Mouse (Mus musculus) kidney, adult 2 months (tissue): ENCODE data around the gene Macrod2. TPM values are rescaled to one million over a fixed set of nuclear protein-coding genes. Genes with fewer than 3 reads are reported as not detected.

Experiments used
- DNase-seq: peaks from one replicate; pipeline ENCODE4 v3.0.0; 2021
- H3K27ac ChIP-seq: fragments of 200-500 bp; 2 replicates; pipeline ENCODE4 v1.5.1; 2012; ENCODE audit warnings: low read depth, low read length, control low read depth, inconsistent platforms; ENCODE audit not compliant: insufficient read depth
- H3K27me3 ChIP-seq: fragments of 200-500 bp; replicated peaks from 2 replicates; pipeline ENCODE4 v1.6.1; 2012; ENCODE audit warnings: mild to moderate bottlenecking, moderate library complexity, low read length, inconsistent platforms; ENCODE audit not compliant: control insufficient read depth, insufficient read depth
- H3K36me3 ChIP-seq: fragments of 200-500 bp; 2 replicates; pipeline ENCODE4 v1.6.1; 2012; ENCODE audit warnings: mild to moderate bottlenecking, moderate library complexity, low read length, inconsistent platforms; ENCODE audit not compliant: control insufficient read depth, insufficient read depth
- H3K4me1 ChIP-seq: fragments of 200-500 bp; 2 replicates; pipeline ENCODE4 v1.6.1; 2011; ENCODE audit warnings: low read length; ENCODE audit not compliant: control insufficient read depth, insufficient read depth
- H3K4me3 ChIP-seq: fragments of 200-500 bp; 2 replicates; pipeline ENCODE4 v1.5.1; 2011; ENCODE audit warnings: mild to moderate bottlenecking, low read depth, low read length, control low read depth; ENCODE audit not compliant: insufficient read depth
- CTCF ChIP-seq: fragments of 200-500 bp; conservative IDR thresholded peaks from 2 replicates; pipeline ENCODE4 v1.5.1; 2011; ENCODE audit warnings: low read depth, mild to moderate bottlenecking, control low read depth, low read length, moderate library complexity, mixed read lengths; ENCODE audit not compliant: insufficient read depth, insufficient read length
- POLR2A ChIP-seq: fragments of 200-500 bp; IDR thresholded peaks from one replicate; pipeline ENCODE4 v1.6.1; 2011; ENCODE audit warnings: low read depth, low read length, control low read depth
- WGBS: fragments of 180-500 bp; shearing (Covaris S2); methylation state at CpG from one replicate; pipeline ENCODE4 v1.1.7; 2018; 5-methylcytosine and 5-hydroxymethylcytosine counted together
- polyA plus RNA-seq: library from polyadenylated mRNA; depleted of rRNA; stranded (reverse); fragments of >200 nt; gene quantifications from 2 replicates; pipeline ENCODE4 v1.2.3, GENCODE M21; 2012

The Macrod2 gene
- polyA plus RNA-seq, 1 experiment = 9.8 TPM

DNA sequence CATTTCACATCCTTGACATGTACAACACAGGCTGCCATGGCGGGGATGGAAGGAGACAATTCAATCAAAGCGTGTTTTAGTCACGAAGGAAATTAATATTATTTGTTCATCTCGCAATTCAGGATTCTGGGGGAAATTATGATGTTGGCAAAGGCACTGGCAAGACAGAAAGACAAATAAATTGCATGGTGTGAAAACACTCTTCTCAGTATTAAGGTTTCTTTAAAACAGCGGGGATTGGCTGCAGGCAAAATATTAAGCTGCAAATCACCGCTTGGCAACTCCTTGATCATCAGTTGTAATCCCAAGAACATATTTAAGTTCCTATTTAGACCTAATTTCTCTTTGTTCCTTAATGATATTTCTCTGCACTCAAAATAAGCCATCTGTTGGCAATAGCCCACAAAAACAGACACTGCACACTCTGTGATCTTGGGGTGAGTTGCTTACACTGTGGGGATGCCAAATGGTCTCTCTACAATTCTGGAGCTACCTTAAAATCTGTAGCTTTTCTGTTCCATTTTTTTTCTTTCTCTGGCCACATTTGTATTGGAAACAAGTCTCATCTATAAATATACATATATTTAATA, 1466.7 kb downstream of the Macrod2 start:
- Histone ChIP-seq H3K4me3 (no peak overlapping the region), H3K27me3 (no peaks in the 10 kb centered on the region), H3K4me1 (no peaks in the 10 kb centered on the region), H3K27ac (no peak overlapping the region), H3K36me3 (no peaks in the 10 kb centered on the region)
- no peak for TF ChIP-seq CTCF
- no peak for TF ChIP-seq POLR2A
- WGBS = 89% methylated on average over 6 of the region's 6 CpGs
- DNase-seq = no peak

DNA sequence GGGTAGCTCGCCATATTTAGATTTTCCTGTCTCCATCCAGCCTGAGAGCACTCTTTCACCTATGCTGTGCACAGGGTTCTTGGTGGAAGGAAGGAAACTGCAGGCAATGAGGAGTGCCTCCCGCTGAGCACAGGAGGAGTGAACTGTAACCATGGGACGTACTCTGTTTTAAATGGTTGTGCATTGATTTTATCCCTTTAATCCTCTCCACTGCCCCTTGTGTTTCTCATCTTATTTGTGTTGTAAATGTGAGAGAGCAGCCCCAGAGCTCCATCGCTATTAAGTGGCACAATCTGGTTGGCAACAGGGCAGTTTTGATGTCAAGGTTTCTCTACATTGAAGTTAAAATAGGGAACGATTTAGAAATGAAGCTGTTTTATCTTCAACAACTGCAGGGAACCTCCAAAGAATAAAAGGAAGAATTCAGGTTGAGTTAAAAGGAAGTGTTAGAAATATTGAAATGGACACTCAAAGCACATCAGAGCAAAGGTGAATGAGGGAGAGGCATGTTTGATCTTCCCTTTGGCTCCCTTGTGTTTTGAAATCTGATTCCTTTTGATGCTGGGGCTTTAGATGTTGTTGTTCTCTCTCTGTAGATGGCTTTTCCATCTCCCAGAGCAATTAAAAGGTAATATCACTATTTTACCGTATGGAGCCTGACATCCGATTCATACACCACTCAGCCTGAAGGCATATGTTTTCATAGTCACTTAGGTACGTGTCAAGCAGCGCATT, 1467.6 kb downstream of the Macrod2 start:
- no peak for DNase-seq
- 57% methylated on average over 9 of the region's 9 CpGs for WGBS
- no peak overlapping the region for H3K27ac ChIP-seq

DNA sequence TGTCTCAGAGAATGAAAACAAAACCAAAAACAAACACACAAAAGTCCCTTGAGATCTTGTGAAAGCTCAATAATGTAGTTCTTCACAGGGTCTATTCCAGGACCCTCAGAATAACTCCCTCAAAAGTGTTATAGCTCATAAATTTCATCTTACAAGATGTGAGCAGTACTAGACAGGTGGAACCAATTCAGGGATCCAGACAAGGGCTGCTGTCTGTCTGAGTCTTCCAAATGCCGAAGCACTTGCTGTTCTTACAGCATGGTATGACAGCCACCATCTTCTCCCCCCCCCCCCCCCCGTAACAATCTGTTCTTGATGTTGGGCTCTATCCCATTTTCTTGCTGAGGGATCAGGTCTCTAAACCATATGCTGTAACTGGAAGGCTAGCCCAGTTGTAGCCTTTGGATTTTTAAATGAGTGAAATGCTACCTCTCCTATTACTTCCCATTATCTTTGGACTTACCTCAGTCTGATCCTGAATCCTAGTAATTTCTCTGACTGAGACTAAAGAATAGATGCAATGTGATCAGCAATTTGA, 1468.6 kb downstream of the Macrod2 start:
- H3K4me3 ChIP-seq = no peak overlapping the region
- WGBS = 88% methylated on average over 2 of the region's 2 CpGs
- H3K36me3 ChIP-seq = no peaks in the 10 kb centered on the region
- H3K4me1 ChIP-seq = no peaks in the 10 kb centered on the region
- H3K27me3 ChIP-seq = no peaks in the 10 kb centered on the region
- H3K27ac ChIP-seq = no peak overlapping the region
- TF ChIP-seq CTCF (no peak), POLR2A (no peak)
- no peak for DNase-seq

More for the DNA sequence above, 1467.6 kb downstream of the Macrod2 start:
- H3K4me3 ChIP-seq = no peak overlapping the region
- H3K4me1 ChIP-seq = no peaks in the 10 kb centered on the region
- TF ChIP-seq POLR2A (no peak), CTCF (no peak)
- H3K36me3 ChIP-seq = no peaks in the 10 kb centered on the region
- H3K27me3 ChIP-seq = no peaks in the 10 kb centered on the region

DNA sequence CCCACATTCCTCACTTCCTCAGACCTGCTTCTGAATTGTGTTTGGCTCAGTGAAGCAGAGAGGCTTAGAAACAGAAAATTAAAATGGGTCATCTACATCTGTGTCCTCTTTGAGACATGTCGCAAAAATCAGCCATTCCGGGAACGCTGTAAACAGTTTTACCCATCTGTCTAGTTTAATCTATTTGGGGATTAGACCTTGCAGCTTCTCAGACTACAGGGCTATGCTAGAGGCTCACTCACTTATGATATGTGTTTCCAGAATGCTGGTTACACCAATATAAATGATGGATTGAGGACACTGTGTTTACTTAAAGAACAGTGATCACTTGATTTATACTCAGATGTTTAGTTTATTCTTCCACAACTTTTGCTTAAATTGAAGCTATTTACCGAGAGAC, 1475.8 kb downstream of the Macrod2 start:
- TF ChIP-seq POLR2A (no peak), CTCF (no peak)
- WGBS = 61% methylated on average over 4 of the region's 4 CpGs

DNA sequence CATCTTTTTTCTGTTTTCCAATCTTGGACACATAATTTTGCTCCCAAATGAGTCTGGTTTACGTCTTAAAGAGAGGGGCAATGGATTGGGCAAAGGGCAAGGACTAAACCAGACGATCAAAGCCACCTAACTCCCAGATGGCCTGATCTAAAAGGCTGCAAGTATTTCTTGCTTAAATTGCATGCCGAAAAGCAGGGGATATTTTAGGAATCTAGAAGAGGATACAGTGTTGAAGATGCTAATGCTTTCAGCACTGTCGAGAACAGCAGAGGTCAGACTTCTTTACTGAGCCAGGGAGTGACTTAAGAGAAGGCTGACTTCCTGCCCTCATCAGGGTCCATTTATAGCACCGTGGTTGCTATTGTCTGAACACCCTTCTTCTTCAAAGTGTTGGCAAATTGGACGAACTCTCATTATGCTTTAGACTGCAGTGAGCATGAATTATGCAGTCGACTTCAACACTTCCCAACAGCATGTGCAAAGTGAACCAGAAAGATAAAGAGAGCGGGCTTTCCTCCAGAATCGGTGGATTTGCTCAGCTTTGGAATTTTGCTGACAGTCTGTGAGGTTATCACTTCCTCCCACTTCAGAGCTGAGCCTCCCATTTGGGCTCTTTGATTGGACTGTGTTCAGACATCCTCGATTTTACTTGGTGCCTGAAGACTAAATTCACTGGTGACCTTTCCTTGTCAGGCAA, 1481.2 kb downstream of the Macrod2 start:
- 41% methylated on average over 10 of the region's 10 CpGs for WGBS
- TF ChIP-seq CTCF (no peak), POLR2A (no peak)

More for the DNA sequence above, 1475.8 kb downstream of the Macrod2 start:
- no peaks in the 10 kb centered on the region for H3K4me1 ChIP-seq
- no peaks in the 10 kb centered on the region for H3K27me3 ChIP-seq
- DNase-seq = no peak
- no peaks in the 10 kb centered on the region for H3K36me3 ChIP-seq
- H3K27ac ChIP-seq = no peak overlapping the region
- no peak overlapping the region for H3K4me3 ChIP-seq

DNA sequence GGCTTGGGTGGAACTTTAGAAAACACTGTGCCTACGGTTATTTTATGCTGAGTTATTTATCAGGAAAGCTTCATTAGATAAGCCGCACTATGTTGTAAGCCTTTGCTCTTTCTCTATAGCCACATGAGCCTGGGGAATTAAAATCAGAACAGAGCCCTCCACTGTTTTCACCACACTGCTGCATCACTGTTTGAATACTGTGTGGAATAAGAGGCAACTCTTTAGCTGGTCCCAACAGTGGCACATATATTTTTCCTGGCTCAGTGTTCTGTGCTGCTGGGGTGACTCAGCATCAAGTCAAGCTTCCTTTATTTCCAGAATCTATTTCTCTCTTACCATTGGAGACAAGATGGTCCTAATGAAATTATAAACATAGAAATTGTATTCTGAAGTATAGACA, 1481.8 kb downstream of the Macrod2 start:
- H3K27ac ChIP-seq = no peak overlapping the region
- TF ChIP-seq POLR2A (no peak), CTCF (no peak)
- H3K4me3 ChIP-seq = no peak overlapping the region
- DNase-seq = no peak
- no peaks in the 10 kb centered on the region for H3K36me3 ChIP-seq
- no peaks in the 10 kb centered on the region for H3K4me1 ChIP-seq
- no peaks in the 10 kb centered on the region for H3K27me3 ChIP-seq
- 85% methylated on average over 2 of the region's 2 CpGs for WGBS

More for the DNA sequence above, 1481.2 kb downstream of the Macrod2 start:
- Histone ChIP-seq H3K27me3 (no peaks in the 10 kb centered on the region), H3K27ac (no peak overlapping the region), H3K4me3 (no peak overlapping the region), H3K4me1 (no peaks in the 10 kb centered on the region), H3K36me3 (no peaks in the 10 kb centered on the region)
- DNase-seq = no peak

DNA sequence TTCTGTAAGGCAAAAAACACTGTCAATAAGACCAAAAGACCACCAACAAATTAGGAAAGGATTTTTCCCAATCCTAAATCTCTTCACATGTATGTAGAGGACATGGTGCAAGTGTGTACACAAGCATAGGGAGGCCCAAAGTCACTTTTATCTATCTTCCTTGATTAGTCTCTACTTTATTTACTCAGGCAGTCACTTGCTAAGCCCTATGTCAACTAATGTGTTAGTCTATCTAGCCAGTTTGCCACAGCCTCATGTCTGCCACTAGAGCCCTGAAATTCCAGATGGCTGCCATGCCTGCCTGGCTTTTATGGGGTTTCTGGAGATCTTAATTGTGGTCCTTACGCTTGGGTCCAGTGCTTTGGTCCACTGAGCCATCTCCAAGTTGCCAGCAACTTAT, 1483.4 kb downstream of the Macrod2 start:
- WGBS = 52% methylated on average over 1 of the region's 1 CpGs
- no peak for DNase-seq
- Histone ChIP-seq H3K4me1 (no peaks in the 10 kb centered on the region), H3K27me3 (no peaks in the 10 kb centered on the region), H3K27ac (no peak overlapping the region), H3K36me3 (no peaks in the 10 kb centered on the region), H3K4me3 (no peak overlapping the region)
- TF ChIP-seq POLR2A (no peak), CTCF (no peak)
